ENCODE assay signal across 8 mouse cellular contexts in the genomic region with DNA sequence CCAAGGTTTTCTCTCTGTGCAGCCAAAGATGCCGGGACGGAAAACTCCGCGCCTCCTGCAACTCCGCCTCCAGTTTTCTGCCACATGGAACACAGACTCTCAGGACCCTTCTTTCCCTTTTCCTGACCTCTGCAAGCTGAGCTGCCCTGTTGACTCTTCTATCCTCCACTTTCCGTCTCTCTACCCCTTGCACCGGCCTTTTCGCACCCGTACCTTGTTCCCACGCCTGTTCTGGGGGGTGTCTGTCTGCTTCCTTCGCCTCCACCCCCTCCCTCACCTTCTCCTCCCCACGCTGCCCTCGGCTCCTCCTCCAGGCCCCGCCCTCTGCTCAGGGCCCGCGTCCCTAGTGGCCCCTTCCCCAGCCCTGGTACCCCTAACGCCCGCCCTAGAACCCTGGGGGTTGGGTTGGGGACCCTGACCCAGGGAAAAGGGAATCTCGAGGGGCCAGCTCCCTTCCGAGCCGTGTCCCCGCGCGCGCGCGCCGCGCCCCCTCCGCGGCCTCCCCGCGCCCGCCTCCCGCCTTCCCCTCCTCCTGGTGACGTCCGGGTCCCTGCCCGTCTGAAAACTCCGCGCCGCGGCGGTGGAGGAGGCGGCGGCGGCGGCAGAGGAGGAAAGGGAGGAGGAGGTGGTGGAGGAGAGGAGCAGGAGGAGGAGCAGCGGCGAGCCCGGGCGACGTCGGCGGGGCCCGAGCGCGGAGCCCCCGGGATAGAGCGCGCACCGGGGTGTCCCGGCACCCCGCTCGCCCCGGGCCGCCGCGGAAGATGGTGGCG. TPM values are rescaled to one million over a fixed set of nuclear protein-coding genes. Genes with fewer than 3 reads are reported as not detected.
DNase-seq lines count a peak whose midpoint lies in the region; ATAC-seq and TF ChIP-seq lines count a peak whose summit lies in the region.

TSS of gene Xylt1 (plus strand) at position 562 of the 770 bp plus-strand sequence.

- H3K9me3 ChIP-seq in intestine, embryonic 14.5 days (ENCODE audit: control insufficient read depth, low read length): no peaks in the 10 kb centered on the region

- 0 out of 2 replicates have a peak, but pooled peaks cover 7% of the 10 kb centered on the region for H3K27me3 ChIP-seq in intestine, embryonic 14.5 days (replicated peaks; ENCODE audit: control insufficient read depth, insufficient read depth, low read length)

- peak within 1 kb of the TSS; percentile 91 for H3K27ac ChIP-seq in cortical plate, adult 2 months (ENCODE audit: insufficient read depth, low read length)
- H3K27ac ChIP-seq in intestine, embryonic 14.5 days (ENCODE audit: low read depth): peak within 1 kb of the TSS; percentile 69

- peak within 1 kb of the TSS; percentile 78 for H3K4me2 ChIP-seq in intestine, embryonic 14.5 days (ENCODE audit: low read length)

- no peaks in the 10 kb centered on the region for H3K36me3 ChIP-seq in intestine, embryonic 14.5 days (ENCODE audit: control insufficient read depth, insufficient read depth, low read length)

- intact Hi-C loops in left cerebral cortex, postnatal 36 days (cut with DNase I): loop anchor here (2.0 to 10.0 kb wide), 5 partner anchors 62 to 722 kb away; no protein-coding TSS in a partner anchor

- H3K9ac ChIP-seq in intestine, embryonic 14.5 days (ENCODE audit: low read length): peak within 1 kb of the TSS; percentile 63

- no peak for TF ChIP-seq CTCF in cortical plate, adult 2 months (IDR thresholded peaks at IDR 0.05; ENCODE audit: extremely low read depth, insufficient read depth, low read length)

- WGBS in intestine, embryonic 14.5 days: under 1% methylated on average over 50 of the region's 69 CpGs

- peak; percentile 80 for ATAC-seq in intestine, embryonic 14.5 days (replicated peaks; ENCODE audit: low FRiP score, low TSS enrichment, low read depth)

- TF ChIP-seq POLR2A in cortical plate, adult 2 months (IDR thresholded peaks at IDR 0.05; ENCODE audit: extremely low read depth, insufficient read depth, low read length): peak; percentile 47; the same call in 1 of the 2 replicates

- H3K4me3 ChIP-seq in cortical plate, adult 2 months (ENCODE audit: insufficient read depth, low read length): peak within 1 kb of the TSS; percentile 90
- H3K4me3 ChIP-seq in intestine, embryonic 14.5 days (ENCODE audit: low read depth, low read length): peak within 1 kb of the TSS; percentile 71

- peak; percentile 88 for DNase-seq in ZHBTc4 (ENCODE audit: low read depth, low spot score)
- DNase-seq in gastrocnemius, postnatal 25 days: peak; percentile 82
- peak; percentile 85 for DNase-seq in intestine, embryonic 14.5 days (ENCODE audit: low spot score)
- DNase-seq in left cerebral cortex, postnatal 36 days (ENCODE audit: low spot score in 2 of 2): peak; percentile 86 to 87
- peak; percentile 72 for DNase-seq in mesoderm, embryonic 11.5 days (ENCODE audit: low read depth, low spot score)
- DNase-seq in right cerebral cortex, postnatal 25 days: peak; percentile 88
- peak; percentile 73 to 78 for DNase-seq in urinary bladder, postnatal 36 days (ENCODE audit: low spot score in 2 of 2)

- no peaks in the 10 kb centered on the region; the same call in 1 of the 2 replicates for H3K4me1 ChIP-seq in cortical plate, adult 2 months (ENCODE audit: control insufficient read depth, insufficient read depth, low read length)
- H3K4me1 ChIP-seq in intestine, embryonic 14.5 days (replicated peaks; ENCODE audit: control insufficient read depth, insufficient read depth, low read length): peaks cover 9% of the 10 kb centered on the region

RNA-seq across cellular contexts. Expression of gene Xylt1, which starts in this region (rescaled TPM):
- 18.2 and 18.4 TPM in 2 replicates for polyA plus RNA-seq in cortical plate, adult 2 months (2012; rRNA removed)
- total RNA-seq in gastrocnemius, postnatal 25 days (2021): 1 to 10 TPM; 4.6 to 6.2 TPM
- polyA plus RNA-seq in intestine, embryonic 14.5 days (2014; fragmentation: Nextera tagmentation; extraction: Ambion mirVana): 1.5 and 1.6 TPM in 2 replicates
- 10 to 100 TPM; 46.0 to 59.0 TPM for total RNA-seq in left cerebral cortex, postnatal 36 days (2021)

Comparison
In these comparisons a context has a peak if more than half of its experiments do, and no peak if none do; other contexts are left out.
1. Peak in every context shown above with its lines: DNase-seq, ATAC-seq, H3K4me3 ChIP-seq and H3K27ac ChIP-seq.
2. RNA of gene Xylt1 (total RNA-seq): 46.0 to 59.0 TPM in left cerebral cortex, postnatal 36 days; 4.6 to 6.2 TPM in gastrocnemius, postnatal 25 days; every median in the first group is over 4 times any median in the second.